Mouse (Mus musculus) bone marrow, adult 2 months (tissue): ENCODE data around the gene Tspyl3.

Experiments used
- CTCF ChIP-seq: fragments of 200-500 bp; IDR thresholded peaks from 2 replicates; pipeline ENCODE4 v1.5.1; 2011; ENCODE audit warnings: low read length, control low read depth; ENCODE audit not compliant: control insufficient read depth, insufficient read depth
- POLR2A ChIP-seq: fragments of 200-500 bp; IDR thresholded peaks from 2 replicates; pipeline ENCODE4 v1.6.1; 2011; ENCODE audit warnings: low read depth, mild to moderate bottlenecking, control low read depth, low read length, borderline replicate concordance; ENCODE audit not compliant: control insufficient read depth

- TF ChIP-seq POLR2A (no peak), CTCF (no peak)
These were observed 49.2 kb downstream of the Tspyl3 start for GRCm38 (mm10) chr2:153175995-153176570.
